Mouse (Mus musculus) B cell, adult 62 days (primary cell): ENCODE results near the gene Thada. TPM values are rescaled to one million over a fixed set of nuclear protein-coding genes. Genes with fewer than 3 reads are reported as not detected.

Experiments used
- total RNA-seq: library from RNA; stranded (reverse); gene quantifications from 4 replicates; pipeline ENCODE4 v1.2.4, GENCODE M21; 2023

Gene Thada
- total RNA-seq = 45.8 to 58.5 TPM (median 51.6 TPM) in 4 replicates

GRCm38 (mm10) chr17:84465753-84466608 is at the start of gene Thada:
Thada (minus strand) TSS chr17:84466205.

GRCm38 (mm10) chr17:84511682-84512515 is 45.9 kb upstream of the Thada start, which contains the start of gene Plekhh2:
Plekhh2 (plus strand) TSS chr17:84511895.

GRCm38 (mm10) chr17:84187727-84188373 is 278.2 kb downstream of the Thada start, which contains the start of gene Zfp36l2:
Zfp36l2 (minus strand) TSS chr17:84187947.

Other genes starting within 250 kb of the Thada start
- not detected in 4 replicates for gene Plekhh2, start 45.7 kb upstream of the Thada start, total RNA-seq
- gene Dync2li1, start 160.3 kb upstream of the Thada start, total RNA-seq = 0.42 to 1.0 TPM (median 0.97 TPM) in 3 of 4 replicates, not detected in the other
- gene Abcg8, start 210.1 kb upstream of the Thada start, total RNA-seq = not detected in 4 replicates
- not detected in 4 replicates for gene Abcg5, start 216.8 kb upstream of the Thada start, total RNA-seq